Comparison of ENCODE assay signal across 20 mouse cellular contexts in genomic region chr11:78066641-78067040, GRCm38 (mm10). TPM values are rescaled to one million over a fixed set of nuclear protein-coding genes. Genes with fewer than 3 reads are reported as not detected.
DNase-seq lines count a peak whose midpoint lies in the region; ATAC-seq lines count a peak whose summit lies in the region.
"Had no signal": no experiment of that assay in that cellular context is flagged by ENCODE, and none has a peak within 500 bp of the region (broad histone marks: within the 10 kb centered on the region; RNA-seq: fewer than 3 reads in every experiment).

No protein-coding gene starts in this region.

- no peak overlapping the region for H3K4me3 ChIP-seq in forebrain, embryonic 10.5 days
- H3K4me3 ChIP-seq in forebrain, embryonic 16.5 days (replicated peaks; ENCODE audit: low read length), result no peak overlapping the region
- H3K4me3 ChIP-seq in heart, embryonic 12.5 days, result no peak overlapping the region
- no peak overlapping the region for H3K4me3 ChIP-seq in liver, embryonic 12.5 days
- H3K4me3 ChIP-seq in liver, embryonic 16.5 days (ENCODE audit: low read depth, low read length), result no peak overlapping the region
- H3K4me3 ChIP-seq: embryonic facial prominence, embryonic 15.5 days; forebrain, embryonic 13.5 days; gastrocnemius, adult 2 months; heart, embryonic 13.5 days; hindbrain, embryonic 10.5 days; intestine, embryonic 15.5 days had no signal

- WGBS in forebrain, embryonic 10.5 days, result 73% methylated on average over 2 of the region's 2 CpGs
- 59% methylated on average over 2 of the region's 2 CpGs for whole genome bisulfite sequencing in forebrain, embryonic 16.5 days
- WGBS in heart, embryonic 12.5 days, result 60% methylated on average over 2 of the region's 2 CpGs
- WGBS in liver, embryonic 12.5 days (ENCODE audit: insufficient replicate concordance), result 70% methylated on average over 2 of the region's 2 CpGs
- 59% methylated on average over 2 of the region's 2 CpGs for WGBS in liver, embryonic 16.5 days (ENCODE audit: insufficient replicate concordance)

- H3K9me3 ChIP-seq in forebrain, embryonic 10.5 days, result no peaks in the 10 kb centered on the region
- H3K9me3 ChIP-seq in forebrain, embryonic 16.5 days (ENCODE audit: control insufficient read depth, low read length), result no peaks in the 10 kb centered on the region
- no peaks in the 10 kb centered on the region for H3K9me3 ChIP-seq in heart, embryonic 12.5 days (replicated peaks)
- no peaks in the 10 kb centered on the region for H3K9me3 ChIP-seq in liver, embryonic 12.5 days (replicated peaks)
- no peaks in the 10 kb centered on the region for H3K9me3 ChIP-seq in liver, embryonic 16.5 days (replicated peaks; ENCODE audit: control insufficient read depth, low read length)
- H3K9me3 ChIP-seq: embryonic facial prominence, embryonic 15.5 days; forebrain, embryonic 13.5 days; heart, embryonic 13.5 days; hindbrain, embryonic 10.5 days; intestine, embryonic 15.5 days had no signal

- H3K9ac ChIP-seq in forebrain, embryonic 16.5 days (replicated peaks; ENCODE audit: low read depth, low read length), result no peak overlapping the region
- no peak overlapping the region for H3K9ac ChIP-seq in heart, embryonic 12.5 days
- peak overlapping the region; percentile 81 for H3K9ac ChIP-seq in liver, embryonic 12.5 days
- H3K9ac ChIP-seq in liver, embryonic 16.5 days (ENCODE audit: low read depth, low read length), result peak overlapping the region; percentile 75
- H3K9ac ChIP-seq: embryonic facial prominence, embryonic 15.5 days; forebrain, embryonic 13.5 days; heart, embryonic 13.5 days; hindbrain, embryonic 14.5 days; intestine, embryonic 15.5 days had no signal

- DNase-seq in forebrain, embryonic 10.5 days (ENCODE audit: extremely low spot score, low spot score), result no peak
- no peak for DNase-seq in heart, postnatal 25 days (ENCODE audit: low spot score)
- no peak for DNase-seq in embryo, embryonic 10 days (ENCODE audit: low spot score)
- DNase-seq in left cerebral cortex, adult 8-10 months (ENCODE audit: low spot score in 2 of 2), result no peak
- DNase-seq: adrenal gland, postnatal 10 days; cerebellum, adult 2 months; cerebellum, postnatal 10 days; embryo, embryonic 11 days; gastrocnemius, adult 2 months; gastrocnemius, postnatal 25 days had no signal

- intact Hi-C loops in heart, postnatal 25 days (cut with DNase I), result no loop called here

- H3K4me1 ChIP-seq in forebrain, embryonic 10.5 days, result peaks cover 4% of the 10 kb centered on the region
- H3K4me1 ChIP-seq in forebrain, embryonic 16.5 days (replicated peaks; ENCODE audit: control insufficient read depth, insufficient read depth, low read length), result no peaks in the 10 kb centered on the region
- peaks cover 11% of the 10 kb centered on the region for H3K4me1 ChIP-seq in heart, embryonic 12.5 days (replicated peaks)
- peaks cover 98% of the 10 kb centered on the region for H3K4me1 ChIP-seq in liver, embryonic 12.5 days
- H3K4me1 ChIP-seq in liver, embryonic 16.5 days (ENCODE audit: control insufficient read depth, low read depth, low read length), result peaks cover 76% of the 10 kb centered on the region
- H3K4me1 ChIP-seq: embryonic facial prominence, embryonic 15.5 days; forebrain, embryonic 13.5 days; hindbrain, embryonic 10.5 days; intestine, embryonic 15.5 days had no signal

- H3K36me3 ChIP-seq in forebrain, embryonic 10.5 days (replicated peaks), result peaks cover 7% of the 10 kb centered on the region; the same call in 1 of the 2 replicates
- no peaks in the 10 kb centered on the region for H3K36me3 ChIP-seq in forebrain, embryonic 16.5 days (ENCODE audit: control insufficient read depth, insufficient read depth)
- peaks cover 1% of the 10 kb centered on the region; the same call in 1 of the 2 replicates for H3K36me3 ChIP-seq in heart, embryonic 12.5 days
- H3K36me3 ChIP-seq in liver, embryonic 12.5 days, result peaks cover 7% of the 10 kb centered on the region; the same call in 1 of the 2 replicates
- H3K36me3 ChIP-seq in liver, embryonic 16.5 days (ENCODE audit: control insufficient read depth, insufficient read depth), result no peaks in the 10 kb centered on the region
- H3K36me3 ChIP-seq: intestine, embryonic 15.5 days had no signal

- H3K4me2 ChIP-seq in forebrain, embryonic 16.5 days (ENCODE audit: low read length), result no peak overlapping the region
- H3K4me2 ChIP-seq in heart, embryonic 12.5 days, result 0 out of 2 replicates have a peak overlapping the region, but pooled peaks have one; percentile 0
- peak overlapping the region; percentile 50 for H3K4me2 ChIP-seq in liver, embryonic 12.5 days
- peak overlapping the region; percentile 51 for H3K4me2 ChIP-seq in liver, embryonic 16.5 days (ENCODE audit: low read depth, low read length)
- H3K4me2 ChIP-seq: embryonic facial prominence, embryonic 15.5 days; forebrain, embryonic 13.5 days; heart, embryonic 13.5 days; hindbrain, embryonic 14.5 days; intestine, embryonic 15.5 days had no signal

- peak overlapping the region; percentile 60 for H3K27ac ChIP-seq in forebrain, embryonic 10.5 days
- H3K27ac ChIP-seq in forebrain, embryonic 16.5 days (ENCODE audit: low read length), result no peak overlapping the region
- no peak overlapping the region for H3K27ac ChIP-seq in heart, embryonic 12.5 days (ENCODE audit: poor library complexity, severe bottlenecking)
- peak overlapping the region; percentile 100 for H3K27ac ChIP-seq in liver, embryonic 12.5 days
- peak overlapping the region; percentile 98 for H3K27ac ChIP-seq in liver, embryonic 16.5 days (ENCODE audit: low read length)
- H3K27ac ChIP-seq: embryonic facial prominence, embryonic 15.5 days; forebrain, embryonic 13.5 days; gastrocnemius, adult 2 months; heart, embryonic 13.5 days; hindbrain, embryonic 14.5 days; intestine, embryonic 15.5 days had no signal

- ATAC-seq in forebrain, embryonic 16.5 days, result no peak
- no peak for ATAC-seq in heart, embryonic 12.5 days (ENCODE audit: insufficient number of reproducible peaks, low FRiP score)
- no peak for ATAC-seq in liver, embryonic 12.5 days
- ATAC-seq in liver, embryonic 16.5 days (ENCODE audit: low read depth), result no peak
- ATAC-seq: forebrain, embryonic 13.5 days had no signal

- no peaks in the 10 kb centered on the region for H3K27me3 ChIP-seq in forebrain, embryonic 10.5 days (ENCODE audit: poor library complexity, severe bottlenecking)
- H3K27me3 ChIP-seq in forebrain, embryonic 16.5 days (replicated peaks; ENCODE audit: control insufficient read depth, insufficient read depth, low read length), result no peaks in the 10 kb centered on the region
- no peaks in the 10 kb centered on the region for H3K27me3 ChIP-seq in heart, embryonic 12.5 days (replicated peaks)
- no peaks in the 10 kb centered on the region for H3K27me3 ChIP-seq in liver, embryonic 12.5 days (replicated peaks)
- no peaks in the 10 kb centered on the region for H3K27me3 ChIP-seq in liver, embryonic 16.5 days (ENCODE audit: control insufficient read depth, insufficient read depth, low read depth, low read length)
- H3K27me3 ChIP-seq: embryonic facial prominence, embryonic 15.5 days; forebrain, embryonic 13.5 days; heart, embryonic 13.5 days; intestine, embryonic 15.5 days had no signal

RNA-seq across cellular contexts. Expression of gene Eral1, which starts 13.5 kb away (rescaled TPM):
- polyA plus RNA-seq in forebrain, embryonic 10.5 days (2016; fragmentation: Nextera tagmentation; extraction: Ambion mirVana), result 39.7 and 40.7 TPM in 2 replicates
- 34.2 and 34.3 TPM in 2 replicates for polyA plus RNA-seq in forebrain, embryonic 16.5 days (2015; fragmentation: Nextera tagmentation; extraction: Ambion mirVana)
- polyA plus RNA-seq in heart, embryonic 12.5 days (2016; fragmentation: Nextera tagmentation; extraction: Ambion mirVana), result 22.6 and 23.7 TPM in 2 replicates
- total RNA-seq in heart, postnatal 25 days (2021), result 10 to 100 TPM; 25.7 to 27.6 TPM
- 23.2 and 25.5 TPM in 2 replicates for polyA plus RNA-seq in liver, embryonic 12.5 days (2016; fragmentation: Nextera tagmentation; extraction: Ambion mirVana)
- 12.4 and 12.7 TPM in 2 replicates for polyA plus RNA-seq in liver, embryonic 16.5 days (2015; fragmentation: Nextera tagmentation; extraction: Ambion mirVana)
- 10 to 100 TPM; 17.3 to 20.1 (median 17.7) TPM for total RNA-seq in left cerebral cortex, adult 8-10 months (2022)

RNA-seq across cellular contexts. Expression of gene Fam222b, which starts 27.8 kb away (rescaled TPM):
- polyA plus RNA-seq in forebrain, embryonic 10.5 days (2016; fragmentation: Nextera tagmentation; extraction: Ambion mirVana), result 24.2 and 24.6 TPM in 2 replicates
- 18.8 and 21.1 TPM in 2 replicates for polyA plus RNA-seq in forebrain, embryonic 16.5 days (2015; fragmentation: Nextera tagmentation; extraction: Ambion mirVana)
- polyA plus RNA-seq in heart, embryonic 12.5 days (2016; fragmentation: Nextera tagmentation; extraction: Ambion mirVana), result 22.6 and 23.3 TPM in 2 replicates
- 10 to 100 TPM; 10.8 to 12.3 TPM for total RNA-seq in heart, postnatal 25 days (2021)
- 6.0 and 6.7 TPM in 2 replicates for polyA plus RNA-seq in liver, embryonic 12.5 days (2016; fragmentation: Nextera tagmentation; extraction: Ambion mirVana)
- polyA plus RNA-seq in liver, embryonic 16.5 days (2015; fragmentation: Nextera tagmentation; extraction: Ambion mirVana), result 3.4 and 4.9 TPM in 2 replicates
- total RNA-seq in left cerebral cortex, adult 8-10 months (2022), result 10 to 100 TPM; 24.6 to 27.7 (median 26.9) TPM

RNA-seq across cellular contexts. Expression of gene Flot2, which starts 28.9 kb away (rescaled TPM):
- polyA plus RNA-seq in forebrain, embryonic 10.5 days (2016; fragmentation: Nextera tagmentation; extraction: Ambion mirVana), result 72.5 and 72.7 TPM in 2 replicates
- polyA plus RNA-seq in forebrain, embryonic 16.5 days (2015; fragmentation: Nextera tagmentation; extraction: Ambion mirVana), result 101 and 106 TPM in 2 replicates
- polyA plus RNA-seq in heart, embryonic 12.5 days (2016; fragmentation: Nextera tagmentation; extraction: Ambion mirVana), result 71.7 and 73.4 TPM in 2 replicates
- 10 to 100 TPM; 59.3 to 61.2 TPM for total RNA-seq in heart, postnatal 25 days (2021)
- 31.7 and 32.0 TPM in 2 replicates for polyA plus RNA-seq in liver, embryonic 12.5 days (2016; fragmentation: Nextera tagmentation; extraction: Ambion mirVana)
- polyA plus RNA-seq in liver, embryonic 16.5 days (2015; fragmentation: Nextera tagmentation; extraction: Ambion mirVana), result 24.5 and 25.1 TPM in 2 replicates
- 10 to 100 TPM; 84.8 to 90.2 (median 86.9) TPM for total RNA-seq in left cerebral cortex, adult 8-10 months (2022)

RNA-seq across cellular contexts. Expression of gene Dhrs13, which starts 34.6 kb away (rescaled TPM):
- 14.4 and 17.1 TPM in 2 replicates for polyA plus RNA-seq in forebrain, embryonic 10.5 days (2016; fragmentation: Nextera tagmentation; extraction: Ambion mirVana)
- 29.5 and 33.8 TPM in 2 replicates for polyA plus RNA-seq in forebrain, embryonic 16.5 days (2015; fragmentation: Nextera tagmentation; extraction: Ambion mirVana)
- polyA plus RNA-seq in heart, embryonic 12.5 days (2016; fragmentation: Nextera tagmentation; extraction: Ambion mirVana), result 15.3 and 15.8 TPM in 2 replicates
- 1 to 10 TPM; 3.2 to 4.4 TPM for total RNA-seq in heart, postnatal 25 days (2021)
- polyA plus RNA-seq in liver, embryonic 12.5 days (2016; fragmentation: Nextera tagmentation; extraction: Ambion mirVana), result 25.4 and 26.4 TPM in 2 replicates
- polyA plus RNA-seq in liver, embryonic 16.5 days (2015; fragmentation: Nextera tagmentation; extraction: Ambion mirVana), result 10.8 and 11.3 TPM in 2 replicates
- 1 to 10 TPM; 7.1 to 8.9 (median 8.2) TPM for total RNA-seq in left cerebral cortex, adult 8-10 months (2022)

Comparison
In these comparisons a context has a peak if more than half of its experiments do, and no peak if none do; other contexts are left out.
1. H3K27ac ChIP-seq: peak in forebrain, embryonic 10.5 days (single experiment), liver, embryonic 12.5 days (single experiment) and liver, embryonic 16.5 days (single experiment); none in forebrain, embryonic 16.5 days (single experiment) and heart, embryonic 12.5 days (single experiment).
2. H3K9ac ChIP-seq: peak in liver, embryonic 12.5 days (single experiment) and liver, embryonic 16.5 days (single experiment); none in forebrain, embryonic 16.5 days (single experiment) and heart, embryonic 12.5 days (single experiment).